Mouse (Mus musculus): ENCODE measurements around the gene Tex21.

DNA sequence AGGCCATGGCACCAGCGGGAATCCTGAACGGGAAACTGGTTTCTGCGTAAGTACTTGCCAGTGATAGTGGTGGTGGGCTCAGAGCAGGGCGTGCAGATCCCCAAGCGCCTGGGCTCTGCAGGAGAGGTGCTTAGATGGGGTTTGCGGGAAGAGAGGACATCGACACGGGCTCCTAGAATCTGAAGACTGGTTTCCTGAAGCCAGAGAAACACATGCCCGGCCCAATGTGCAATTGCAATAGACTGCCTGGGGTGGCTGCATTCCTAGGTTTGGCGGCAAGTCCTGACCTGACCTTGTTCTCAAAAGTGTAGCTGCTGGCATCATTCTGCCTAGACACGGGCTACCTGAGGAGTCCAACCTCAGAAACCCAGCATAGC lies 8.9 kb upstream of the Tex21 start:
- no peak for TF ChIP-seq CTCF (IDR thresholded peaks at IDR 0.05; ENCODE audit: low read depth, low read length)
- no peak for TF ChIP-seq POLR2A (IDR thresholded peaks at IDR 0.05; ENCODE audit: extremely low read depth, insufficient read depth, low read length)

Data from liver, adult 2 months (tissue).